Mouse (Mus musculus) B cell, adult 2 months (primary cell): Measurements from ENCODE around the gene Cspg4.
"Not testable (repeated sequence)": the region's sequence is repeated elsewhere in the genome, so short reads cannot be mapped to it uniquely, and the experiment has no call there.

Experiments used
- DNase-seq, 2 experiments: peaks; one replicate each; pipeline ENCODE4 v3.0.0; 2022

Cspg4 gene

GRCm38 (mm10) chr9:56893313-56893712 is 28.5 kb downstream of the Cspg4 start:
- DNase-seq: no peak

- peak; percentile 34 to 39 for DNase-seq
These were observed 29.2 kb downstream of the Cspg4 start for GRCm38 (mm10) chr9:56894006-56894405.

GRCm38 (mm10) chr9:56896779-56897178 is 31.9 kb downstream of the Cspg4 start:
- DNase-seq: no peak

- no peak for DNase-seq
These were observed 34.6 kb downstream of the Cspg4 start for GRCm38 (mm10) chr9:56899409-56899808.

- DNase-seq: no peak
These were observed 35.2 kb downstream of the Cspg4 start for GRCm38 (mm10) chr9:56900060-56900459.

- DNase-seq: peak; percentile 33 to 39
These were observed 35.7 kb downstream of the Cspg4 start for GRCm38 (mm10) chr9:56900571-56900970.

GRCm38 (mm10) chr9:56901187-56901586 is 36.4 kb downstream of the Cspg4 start:
- peak; percentile 30 to 31 for DNase-seq

- no peak for DNase-seq
These were observed 38.8 kb downstream of the Cspg4 start for GRCm38 (mm10) chr9:56903662-56904061.

- no peak for DNase-seq
These were observed 42.7 kb downstream of the Cspg4 start for GRCm38 (mm10) chr9:56907549-56907948.

- DNase-seq: not testable (repeated sequence)
These were observed 45.2 kb downstream of the Cspg4 start for GRCm38 (mm10) chr9:56909991-56910390.

- no peak for DNase-seq
These were observed 46.2 kb downstream of the Cspg4 start for GRCm38 (mm10) chr9:56911017-56911416.

GRCm38 (mm10) chr9:56913991-56914390 is 49.2 kb downstream of the Cspg4 start:
- DNase-seq: no peak

GRCm38 (mm10) chr9:56915116-56915515 is 50.3 kb downstream of the Cspg4 start:
- DNase-seq: no peak

- DNase-seq: no peak
These were observed 51.0 kb downstream of the Cspg4 start for GRCm38 (mm10) chr9:56915695-56916410.

- no peak for DNase-seq
These were observed 52.3 kb downstream of the Cspg4 start for GRCm38 (mm10) chr9:56917131-56917530.

GRCm38 (mm10) chr9:56918466-56918865 is 53.6 kb downstream of the Cspg4 start:
- no peak for DNase-seq

- no peak for DNase-seq
These were observed 57.9 kb downstream of the Cspg4 start for GRCm38 (mm10) chr9:56922746-56923145.

- DNase-seq: no peak
These were observed 59.2 kb downstream of the Cspg4 start for GRCm38 (mm10) chr9:56923841-56924650.

GRCm38 (mm10) chr9:56924651-56925027 is 59.8 kb downstream of the Cspg4 start:
- DNase-seq: no peak

GRCm38 (mm10) chr9:56925291-56926024 is 60.6 kb downstream of the Cspg4 start:
- no peak for DNase-seq

GRCm38 (mm10) chr9:56926025-56926360 is 61.2 kb downstream of the Cspg4 start:
- no peak for DNase-seq

- DNase-seq: no peak
These were observed 61.6 kb downstream of the Cspg4 start for GRCm38 (mm10) chr9:56926387-56926786.

- peak; percentile 23 to 28 for DNase-seq
These were observed 62.6 kb downstream of the Cspg4 start for GRCm38 (mm10) chr9:56927191-56928012.
